Mouse (Mus musculus): ENCODE data around the gene Polr3b. TPM values are rescaled to one million over a fixed set of nuclear protein-coding genes. Genes with fewer than 3 reads are reported as not detected.

The Polr3b gene
- polyA plus RNA-seq, 1 experiment = 15.9 TPM

- no peak overlapping the region for H3K27ac ChIP-seq (ENCODE audit: control insufficient read depth, insufficient read depth, low read depth, low read length, poor library complexity)
- H3K4me1 ChIP-seq (ENCODE audit: control insufficient read depth, insufficient read depth, low read length) = no peaks in the 10 kb centered on the region
- 83% methylated on average over 12 of the region's 12 CpGs for WGBS
- TF ChIP-seq POLR2A (IDR thresholded peaks at IDR 0.05; ENCODE audit: borderline replicate concordance, control insufficient read depth, low read depth, low read length) (no peak), CTCF (IDR thresholded peaks at IDR 0.05; ENCODE audit: control insufficient read depth, insufficient read depth, low read length) (no peak)
- H3K4me3 ChIP-seq (replicated peaks; ENCODE audit: control insufficient read depth, low read depth, low read length) = no peak overlapping the region
Measured at GRCm38 (mm10) chr10:84727005-84727404, 104.9 kb downstream of the Polr3b start.

GRCm38 (mm10) chr10:84727760-84728159 is 105.7 kb downstream of the Polr3b start:
- WGBS = 79% methylated on average over 4 of the region's 4 CpGs
- H3K4me3 ChIP-seq (replicated peaks; ENCODE audit: control insufficient read depth, low read depth, low read length) = no peak overlapping the region
- no peaks in the 10 kb centered on the region for H3K4me1 ChIP-seq (ENCODE audit: control insufficient read depth, insufficient read depth, low read length)
- TF ChIP-seq CTCF (IDR thresholded peaks at IDR 0.05; ENCODE audit: control insufficient read depth, insufficient read depth, low read length) (no peak), POLR2A (IDR thresholded peaks at IDR 0.05; ENCODE audit: borderline replicate concordance, control insufficient read depth, low read depth, low read length) (no peak)
- H3K27ac ChIP-seq (ENCODE audit: control insufficient read depth, insufficient read depth, low read depth, low read length, poor library complexity) = no peak overlapping the region

- WGBS = 81% methylated on average over 3 of the region's 3 CpGs
- Histone ChIP-seq H3K4me3 (replicated peaks; ENCODE audit: control insufficient read depth, low read depth, low read length) (no peak overlapping the region), H3K4me1 (ENCODE audit: control insufficient read depth, insufficient read depth, low read length) (no peaks in the 10 kb centered on the region), H3K27ac (ENCODE audit: control insufficient read depth, insufficient read depth, low read depth, low read length, poor library complexity) (no peak overlapping the region)
- TF ChIP-seq CTCF (IDR thresholded peaks at IDR 0.05; ENCODE audit: control insufficient read depth, insufficient read depth, low read length) (peak; percentile 44), POLR2A (IDR thresholded peaks at IDR 0.05; ENCODE audit: borderline replicate concordance, control insufficient read depth, low read depth, low read length) (no peak)
Measured at GRCm38 (mm10) chr10:84730078-84730477, 108.0 kb downstream of the Polr3b start.

DNA sequence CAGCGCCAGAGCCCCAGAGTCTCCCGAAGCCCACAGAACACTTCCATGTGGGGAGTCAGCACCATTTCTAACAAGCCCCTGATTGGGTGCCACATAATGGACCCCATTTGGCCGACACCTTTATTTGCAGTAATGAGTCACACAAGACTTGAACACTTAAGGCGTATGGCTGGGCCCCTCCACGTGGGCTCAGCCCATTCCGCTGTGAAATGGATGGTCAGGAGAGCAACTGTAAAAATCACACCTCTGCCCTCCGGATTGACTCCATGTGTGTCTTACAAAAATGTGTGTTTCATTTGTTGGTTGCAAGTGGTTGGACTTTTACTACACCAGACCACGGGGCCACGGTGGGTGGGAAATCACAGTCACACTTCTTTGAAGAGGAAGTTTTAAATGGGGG is 108.9 kb downstream of the Polr3b start:
- TF ChIP-seq CTCF (IDR thresholded peaks at IDR 0.05; ENCODE audit: control insufficient read depth, insufficient read depth, low read length) (no peak), POLR2A (IDR thresholded peaks at IDR 0.05; ENCODE audit: borderline replicate concordance, control insufficient read depth, low read depth, low read length) (no peak)
- no peak overlapping the region for H3K27ac ChIP-seq (ENCODE audit: control insufficient read depth, insufficient read depth, low read depth, low read length, poor library complexity)
- H3K4me3 ChIP-seq (replicated peaks; ENCODE audit: control insufficient read depth, low read depth, low read length) = no peak overlapping the region
- 68% methylated on average over 9 of the region's 9 CpGs for WGBS
- H3K4me1 ChIP-seq (ENCODE audit: control insufficient read depth, insufficient read depth, low read length) = no peaks in the 10 kb centered on the region

GRCm38 (mm10) chr10:84733511-84733910 is 111.4 kb downstream of the Polr3b start:
- no peaks in the 10 kb centered on the region for H3K4me1 ChIP-seq (ENCODE audit: control insufficient read depth, insufficient read depth, low read length)
- H3K27ac ChIP-seq (ENCODE audit: control insufficient read depth, insufficient read depth, low read depth, low read length, poor library complexity) = no peak overlapping the region
- WGBS = 84% methylated on average over 6 of the region's 6 CpGs
- no peak overlapping the region for H3K4me3 ChIP-seq (replicated peaks; ENCODE audit: control insufficient read depth, low read depth, low read length)
- TF ChIP-seq CTCF (IDR thresholded peaks at IDR 0.05; ENCODE audit: control insufficient read depth, insufficient read depth, low read length) = no peak
- TF ChIP-seq POLR2A (IDR thresholded peaks at IDR 0.05; ENCODE audit: borderline replicate concordance, control insufficient read depth, low read depth, low read length) = no peak

- 4% methylated on average over 66 of the region's 66 CpGs for WGBS
- Histone ChIP-seq H3K4me3 (replicated peaks; ENCODE audit: control insufficient read depth, low read depth, low read length) (no peak overlapping the region), H3K27ac (ENCODE audit: control insufficient read depth, insufficient read depth, low read depth, low read length, poor library complexity) (no peak overlapping the region), H3K4me1 (ENCODE audit: control insufficient read depth, insufficient read depth, low read length) (no peaks in the 10 kb centered on the region; the same call in 1 of the 2 replicates)
- TF ChIP-seq POLR2A (IDR thresholded peaks at IDR 0.05; ENCODE audit: borderline replicate concordance, control insufficient read depth, low read depth, low read length) (no peak), CTCF (IDR thresholded peaks at IDR 0.05; ENCODE audit: control insufficient read depth, insufficient read depth, low read length) (no peak)
Measured at GRCm38 (mm10) chr10:84754851-84755785, 133.0 kb downstream of the Polr3b start.

GRCm38 (mm10) chr10:84755786-84756203 is 133.7 kb downstream of the Polr3b start, which contains the start of gene Rfx4:
Gene Rfx4 (plus strand): TSS chr10:84756062.
- WGBS = 3% methylated on average over 24 of the region's 24 CpGs
- Histone ChIP-seq H3K4me3 (replicated peaks; ENCODE audit: control insufficient read depth, low read depth, low read length) (no peak within 1 kb of the TSS), H3K4me1 (ENCODE audit: control insufficient read depth, insufficient read depth, low read length) (no peaks in the 10 kb centered on the region; the same call in 1 of the 2 replicates), H3K27ac (ENCODE audit: control insufficient read depth, insufficient read depth, low read depth, low read length, poor library complexity) (no peak within 1 kb of the TSS)
- TF ChIP-seq POLR2A (IDR thresholded peaks at IDR 0.05; ENCODE audit: borderline replicate concordance, control insufficient read depth, low read depth, low read length) (no peak), CTCF (IDR thresholded peaks at IDR 0.05; ENCODE audit: control insufficient read depth, insufficient read depth, low read length) (no peak)

GRCm38 (mm10) chr10:84756435-84757095 is 134.5 kb downstream of the Polr3b start:
- H3K27ac ChIP-seq (ENCODE audit: control insufficient read depth, insufficient read depth, low read depth, low read length, poor library complexity) = no peak overlapping the region
- TF ChIP-seq CTCF (IDR thresholded peaks at IDR 0.05; ENCODE audit: control insufficient read depth, insufficient read depth, low read length) = no peak
- no peak for TF ChIP-seq POLR2A (IDR thresholded peaks at IDR 0.05; ENCODE audit: borderline replicate concordance, control insufficient read depth, low read depth, low read length)
- H3K4me3 ChIP-seq (replicated peaks; ENCODE audit: control insufficient read depth, low read depth, low read length) = no peak overlapping the region
- no peaks in the 10 kb centered on the region; the same call in 1 of the 2 replicates for H3K4me1 ChIP-seq (ENCODE audit: control insufficient read depth, insufficient read depth, low read length)
- WGBS = 2% methylated on average over 42 of the region's 42 CpGs

Measured in bone marrow, adult 2 months (tissue).